Mouse (Mus musculus) layer of hippocampus, adult 6 months (tissue): ENCODE measurements around the gene Ccdc117. TPM values are rescaled to one million over a fixed set of nuclear protein-coding genes. Genes with fewer than 3 reads are reported as not detected.

Experiments used
- long read RNA-seq, 2 experiments: library from polyadenylated mRNA; unstranded; transcript quantifications; one replicate each; pipeline ENCODE4 v2.0.0; 2019 to 2020
- polyA plus RNA-seq: library from polyadenylated mRNA; unstranded; fragments of <200 nt; fragmentation: Nextera tagmentation; gene quantifications from 2 replicates; pipeline ENCODE4 v1.2.3, GENCODE M21; 2021

Ccdc117 gene
- polyA plus RNA-seq, result 4.7 and 6.4 TPM in 2 replicates
- long read RNA-seq, experiment 1, transcript Ccdc117-201 (5 exons, 3,372 nt), result major isoform, 9 of 16 reads
- long read RNA-seq, experiment 1, partial matches to known transcripts, result 6 of 16 reads
- long read RNA-seq, experiment 1, other reads (novel, unspliced or antisense), result 1 of 16 reads
- long read RNA-seq, experiment 2, transcript Ccdc117-201 (5 exons, 3,372 nt), result major isoform, 137 of 147 reads
- long read RNA-seq, experiment 2, partial matches to known transcripts, result 4 of 147 reads
- long read RNA-seq, experiment 2, other reads (novel, unspliced or antisense), result 6 of 147 reads

GRCm38 (mm10) chr11:5541799-5542481 is at the start of gene Ccdc117:
Ccdc117 (minus strand) TSS chr11:5542187.

GRCm38 (mm10) chr11:5569474-5569873 is 27.5 kb upstream of the Ccdc117 start, which contains the start of gene Ankrd36:
Ankrd36 (plus strand) TSS chr11:5569684.

GRCm38 (mm10) chr11:5520412-5521265 is 21.3 kb downstream of the Ccdc117 start, which contains the start of gene Xbp1:
Xbp1 (plus strand) TSS chr11:5520659.

Other genes with a start within 250 kb of the Ccdc117 start
- 12.6 and 22.4 TPM in 2 replicates for gene Znrf3, start 97.3 kb downstream of the Ccdc117 start, polyA plus RNA-seq
- gene Xbp1, start 21.5 kb downstream of the Ccdc117 start, polyA plus RNA-seq, result 86.1 and 89.2 TPM in 2 replicates
- gene Ankrd36, start 27.5 kb upstream of the Ccdc117 start, polyA plus RNA-seq, result not detected in 2 replicates
- 294 and 300 TPM in 2 replicates for gene Mrps24, start 173.5 kb upstream of the Ccdc117 start, polyA plus RNA-seq
- 30.4 and 33.6 TPM in 2 replicates for gene Urgcp, start 220.2 kb upstream of the Ccdc117 start, polyA plus RNA-seq
- 65.4 and 66.2 TPM in 2 replicates for gene Dbnl, start 246.3 kb upstream of the Ccdc117 start, polyA plus RNA-seq